Mouse (Mus musculus) lung, embryonic 14.5 days (tissue): ENCODE measurements around the gene Rab11fip4. TPM values are rescaled to one million over a fixed set of nuclear protein-coding genes. Genes with fewer than 3 reads are reported as not detected.

ENCODE experiments used
- ATAC-seq: fragments of 200-750 bp; cut with Nextera tagmentation; 2 replicates; pipeline ENCODE4 v1.8.0; 2017; ENCODE audit warnings: mild to moderate bottlenecking, moderate TSS enrichment, moderate library complexity; ENCODE audit not compliant: insufficient read depth
- DNase-seq: peaks from one replicate; pipeline ENCODE4 v3.0.0-alpha.2; 2015
- H3K27ac ChIP-seq: fragments of 300-500 bp; sonication (generic); 2 replicates; pipeline ENCODE4 v1.5.1; 2014; ENCODE audit warnings: low read depth, mild to moderate bottlenecking, moderate library complexity
- H3K27me3 ChIP-seq: fragments of 300-500 bp; sonication (generic); 2 replicates; pipeline ENCODE4 v1.6.1; 2014; ENCODE audit warnings: low read length, control low read depth; ENCODE audit not compliant: insufficient read depth
- H3K36me3 ChIP-seq: fragments of 300-500 bp; sonication (generic); 2 replicates; pipeline ENCODE4 v1.6.1; 2014; ENCODE audit warnings: control low read depth; ENCODE audit not compliant: insufficient read depth
- H3K4me1 ChIP-seq: fragments of 300-500 bp; sonication (generic); 2 replicates; pipeline ENCODE4 v1.6.1; 2014; ENCODE audit warnings: antibody characterized with exemption, control low read depth; ENCODE audit not compliant: insufficient read depth
- H3K4me2 ChIP-seq: fragments of 300-500 bp; sonication (generic); 2 replicates; pipeline ENCODE4 v1.6.1; 2014; ENCODE audit warnings: mild to moderate bottlenecking
- H3K4me3 ChIP-seq: fragments of 300-500 bp; sonication (generic); 2 replicates; pipeline ENCODE4 v1.5.1; 2014; ENCODE audit warnings: low read depth, low read length
- H3K9ac ChIP-seq: fragments of 300-500 bp; sonication (generic); 2 replicates; pipeline ENCODE4 v1.6.1; 2014
- H3K9me3 ChIP-seq: fragments of 300-500 bp; sonication (generic); 2 replicates; pipeline ENCODE4 v1.6.1; 2016; ENCODE audit warnings: low read depth, low read length, control low read depth
- CTCF ChIP-seq: IDR thresholded peaks from 2 replicates; pipeline ENCODE4 v1.5.1; 2016; ENCODE audit warnings: antibody characterized with exemption, low read depth
- WGBS: fragments of 180-500 bp; shearing (Covaris S2); extraction: QIAGEN DNeasy Blood & Tissue Kit; methylation state at CpG from one replicate; pipeline ENCODE4 v1.1.7; 2014; 5-methylcytosine and 5-hydroxymethylcytosine counted together
- polyA plus RNA-seq: library from polyadenylated mRNA; unstranded; fragments of >200 nt; fragmentation: Nextera tagmentation; extraction: Ambion mirVana; gene quantifications from 2 replicates; pipeline ENCODE4 v1.2.1, GENCODE M21; 2014

Gene Rab11fip4
- 2.3 and 2.6 TPM in 2 replicates for polyA plus RNA-seq

- peak; percentile 35 for ATAC-seq
- Histone ChIP-seq H3K27me3 (peaks cover 53% of the 10 kb centered on the region), H3K4me3 (peak within 1 kb of the TSS; percentile 57), H3K4me2 (peak within 1 kb of the TSS; percentile 87), H3K9me3 (no peaks in the 10 kb centered on the region), H3K27ac (no peak within 1 kb of the TSS), H3K4me1 (0 out of 2 replicates have a peak, but pooled peaks cover 2% of the 10 kb centered on the region), H3K36me3 (no peaks in the 10 kb centered on the region), H3K9ac (peak within 1 kb of the TSS; percentile 54)
- TF ChIP-seq CTCF = no peak
- DNase-seq = peak; percentile 34
- under 1% methylated on average over 77 of the region's 98 CpGs for WGBS
These were observed at the start of gene Rab11fip4 for GRCm38 (mm10) chr11:79590664-79591590. Gene Rab11fip4 (plus strand): TSS chr11:79591212.

DNA sequence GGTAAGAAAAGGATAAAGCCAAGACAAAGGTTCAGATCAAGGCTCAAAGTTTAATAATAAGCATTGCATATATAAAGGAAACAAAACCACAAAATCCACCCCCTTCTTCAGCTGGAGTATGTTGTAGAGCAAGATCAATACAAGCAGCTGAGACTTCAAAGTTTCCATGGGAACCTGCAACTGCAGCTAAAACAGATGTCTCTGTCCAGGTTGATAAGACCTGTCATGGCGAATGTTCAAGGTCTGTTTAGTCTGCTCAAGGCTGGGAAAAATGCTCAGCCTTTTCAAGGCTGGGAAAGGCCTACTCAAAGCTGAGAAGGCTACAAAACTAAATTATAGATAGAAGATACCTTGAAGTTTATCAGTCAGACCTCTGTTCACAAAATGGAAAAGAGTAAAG, 38.4 kb upstream of the Rab11fip4 start:
- Histone ChIP-seq H3K9me3 (no peaks in the 10 kb centered on the region), H3K27me3 (no peaks in the 10 kb centered on the region), H3K36me3 (peaks cover 73% of the 10 kb centered on the region), H3K9ac (no peak overlapping the region), H3K27ac (no peak overlapping the region), H3K4me2 (no peak overlapping the region), H3K4me3 (no peak overlapping the region), H3K4me1 (no peaks in the 10 kb centered on the region)
- DNase-seq = no peak
- no peak for TF ChIP-seq CTCF
- WGBS = 55% methylated on average over 1 of the region's 1 CpGs
- no peak for ATAC-seq

DNA sequence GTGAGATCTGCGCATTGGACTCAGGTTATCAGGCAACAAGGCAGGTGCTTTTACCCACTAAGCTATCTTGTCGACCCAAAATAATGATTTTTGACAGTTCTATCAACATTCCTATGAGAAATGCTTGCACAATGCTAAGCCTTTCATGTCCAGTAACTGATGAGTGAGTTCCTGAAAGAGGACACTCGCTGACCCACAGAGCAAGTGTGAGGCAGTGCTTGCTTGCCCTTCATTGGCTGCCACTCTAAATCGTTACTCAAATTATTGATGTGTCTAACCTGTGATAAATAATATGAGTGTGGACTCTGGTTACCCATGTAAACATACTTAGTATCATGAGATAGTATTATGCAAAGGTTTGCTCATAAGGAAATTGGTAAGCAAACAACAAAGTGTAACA, 30.5 kb upstream of the Rab11fip4 start:
- Histone ChIP-seq H3K4me2 (no peak overlapping the region), H3K27ac (no peak overlapping the region), H3K27me3 (no peaks in the 10 kb centered on the region), H3K4me3 (no peak overlapping the region), H3K9me3 (no peaks in the 10 kb centered on the region), H3K9ac (no peak overlapping the region), H3K36me3 (peaks cover 66% of the 10 kb centered on the region), H3K4me1 (no peaks in the 10 kb centered on the region)
- DNase-seq (no peak), ATAC-seq (no peak)
- 86% methylated on average over 4 of the region's 4 CpGs for WGBS
- no peak for TF ChIP-seq CTCF

DNA sequence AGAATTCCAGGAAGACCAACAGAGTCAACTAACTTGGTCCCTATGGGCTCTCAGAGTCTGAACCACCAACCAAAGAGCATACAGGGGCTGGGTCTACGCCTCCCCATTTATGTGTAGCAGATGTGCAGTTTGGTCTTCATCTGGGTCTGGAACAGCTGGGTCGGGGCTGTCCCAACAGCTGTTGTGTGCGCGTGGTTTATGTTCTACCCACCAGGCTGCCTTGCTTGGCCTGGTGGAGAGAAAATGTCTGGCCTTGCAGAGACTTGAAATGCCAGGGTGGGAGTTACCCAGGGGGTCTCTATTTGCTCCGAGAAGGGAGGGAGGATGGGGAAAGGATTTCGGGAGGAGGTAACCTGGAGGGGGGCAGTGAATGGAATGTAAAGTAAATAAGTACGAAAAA, 27.5 kb upstream of the Rab11fip4 start:
- Histone ChIP-seq H3K36me3 (peaks cover 72% of the 10 kb centered on the region), H3K9me3 (no peaks in the 10 kb centered on the region), H3K9ac (no peak overlapping the region), H3K4me3 (no peak overlapping the region), H3K4me1 (no peaks in the 10 kb centered on the region), H3K27me3 (no peaks in the 10 kb centered on the region), H3K4me2 (no peak overlapping the region), H3K27ac (no peak overlapping the region)
- ATAC-seq = no peak
- TF ChIP-seq CTCF = no peak
- DNase-seq = no peak
- WGBS = 92% methylated on average over 7 of the region's 7 CpGs

DNA sequence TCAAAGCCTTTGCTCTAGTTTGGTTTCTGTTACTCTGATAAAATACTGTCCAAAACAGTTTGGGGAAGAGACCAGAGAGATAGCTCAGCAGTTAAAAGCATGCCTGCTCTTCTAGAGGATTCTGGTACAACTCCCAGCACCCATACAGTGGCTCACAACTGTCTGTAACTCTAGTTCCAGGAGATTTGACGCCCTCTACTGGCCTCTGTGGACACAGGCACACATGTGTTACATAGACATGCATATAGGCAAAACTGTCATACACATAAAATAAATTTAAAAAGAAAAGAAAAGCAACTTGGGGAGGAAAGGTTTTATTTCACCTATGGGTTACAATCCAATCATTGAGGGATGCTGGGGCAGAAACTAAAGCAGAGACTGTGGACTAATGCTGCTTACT, 24.1 kb upstream of the Rab11fip4 start:
- H3K9me3 ChIP-seq = no peaks in the 10 kb centered on the region
- no peak overlapping the region for H3K27ac ChIP-seq
- no peaks in the 10 kb centered on the region for H3K4me1 ChIP-seq
- no peak overlapping the region for H3K9ac ChIP-seq
- ATAC-seq (no peak), DNase-seq (no peak)
- H3K4me3 ChIP-seq = no peak overlapping the region
- 57% methylated on average over 1 of the region's 1 CpGs for WGBS
- TF ChIP-seq CTCF = 0 out of 2 replicates have a peak, but pooled peaks have one; percentile 10
- no peak overlapping the region for H3K4me2 ChIP-seq
- H3K36me3 ChIP-seq = peaks cover 73% of the 10 kb centered on the region
- H3K27me3 ChIP-seq = no peaks in the 10 kb centered on the region

GRCm38 (mm10) chr11:79568197-79568911, 22.7 kb upstream of the Rab11fip4 start:
- no peak for TF ChIP-seq CTCF
- no peak overlapping the region for H3K27ac ChIP-seq
- WGBS = 86% methylated on average over 11 of the region's 11 CpGs
- H3K9me3 ChIP-seq = no peaks in the 10 kb centered on the region
- DNase-seq (no peak), ATAC-seq (no peak)
- H3K4me1 ChIP-seq = no peaks in the 10 kb centered on the region
- peaks cover 75% of the 10 kb centered on the region for H3K36me3 ChIP-seq
- no peak overlapping the region for H3K4me3 ChIP-seq
- H3K9ac ChIP-seq = no peak overlapping the region
- H3K27me3 ChIP-seq = no peaks in the 10 kb centered on the region
- H3K4me2 ChIP-seq = no peak overlapping the region

GRCm38 (mm10) chr11:79570319-79570718, 20.7 kb upstream of the Rab11fip4 start:
- Histone ChIP-seq H3K4me1 (no peaks in the 10 kb centered on the region), H3K9me3 (no peaks in the 10 kb centered on the region), H3K9ac (no peak overlapping the region), H3K36me3 (peaks cover 86% of the 10 kb centered on the region), H3K4me2 (no peak overlapping the region), H3K27me3 (no peaks in the 10 kb centered on the region), H3K27ac (no peak overlapping the region), H3K4me3 (no peak overlapping the region)
- ATAC-seq (no peak), DNase-seq (no peak)
- 90% methylated on average over 2 of the region's 2 CpGs for WGBS
- TF ChIP-seq CTCF = no peak
